Mouse (Mus musculus) stomach, embryonic 16.5 days (tissue): ENCODE measurements around the gene Capn7. TPM values are rescaled to one million over a fixed set of nuclear protein-coding genes. Genes with fewer than 3 reads are reported as not detected.

ENCODE experiments used
- polyA plus RNA-seq: library from polyadenylated mRNA; unstranded; fragments of >200 nt; fragmentation: Nextera tagmentation; extraction: Ambion mirVana; gene quantifications from 2 replicates; pipeline ENCODE4 v1.2.1, GENCODE M21; 2015

The Capn7 gene
- polyA plus RNA-seq, 1 experiment from 2014 or later = 35.7 TPM

Other genes with a start within 250 kb of the Capn7 start
- gene Smim4, start 207.7 kb upstream of the Capn7 start, polyA plus RNA-seq = 60.3 and 66.4 TPM in 2 replicates
- gene Nt5dc2, start 205.6 kb upstream of the Capn7 start, polyA plus RNA-seq = 232 and 233 TPM in 2 replicates
- 37.7 and 41.9 TPM in 2 replicates for gene Stab1, start 168.0 kb upstream of the Capn7 start, polyA plus RNA-seq
- gene Tnnc1, start 128.3 kb upstream of the Capn7 start, polyA plus RNA-seq = 6.3 and 46.9 TPM in 2 replicates
- gene Nisch, start 119.7 kb upstream of the Capn7 start, polyA plus RNA-seq = 289 and 291 TPM in 2 replicates
- gene Sema3g, start 118.8 kb upstream of the Capn7 start, polyA plus RNA-seq = 0.67 and 0.90 TPM in 2 replicates
- 9.5 and 12.7 TPM in 2 replicates for gene Phf7, start 85.3 kb upstream of the Capn7 start, polyA plus RNA-seq
- gene Bap1, start 85.2 kb upstream of the Capn7 start, polyA plus RNA-seq = 64.1 and 69.0 TPM in 2 replicates
- 4.9 TPM in 2 replicates for gene Dnah1, start 12.7 kb upstream of the Capn7 start, polyA plus RNA-seq
- gene Sh3bp5, start 99.4 kb downstream of the Capn7 start, polyA plus RNA-seq = 19.5 and 20.0 TPM in 2 replicates
- gene Eaf1, start 157.8 kb downstream of the Capn7 start, polyA plus RNA-seq = 21.2 and 24.7 TPM in 2 replicates
- 44.4 and 50.4 TPM in 2 replicates for gene Mettl6, start 158.4 kb downstream of the Capn7 start, polyA plus RNA-seq